Mouse (Mus musculus) kidney, adult 11 months (tissue): ENCODE measurements around the gene Pakap.

Experiments
- DNase-seq: peaks from one replicate; pipeline ENCODE4 v3.0.0; 2022

Pakap gene

GRCm38 (mm10) chr4:57888246-57888645 is 320.3 kb downstream of the Pakap start:
- no peak for DNase-seq

DNA sequence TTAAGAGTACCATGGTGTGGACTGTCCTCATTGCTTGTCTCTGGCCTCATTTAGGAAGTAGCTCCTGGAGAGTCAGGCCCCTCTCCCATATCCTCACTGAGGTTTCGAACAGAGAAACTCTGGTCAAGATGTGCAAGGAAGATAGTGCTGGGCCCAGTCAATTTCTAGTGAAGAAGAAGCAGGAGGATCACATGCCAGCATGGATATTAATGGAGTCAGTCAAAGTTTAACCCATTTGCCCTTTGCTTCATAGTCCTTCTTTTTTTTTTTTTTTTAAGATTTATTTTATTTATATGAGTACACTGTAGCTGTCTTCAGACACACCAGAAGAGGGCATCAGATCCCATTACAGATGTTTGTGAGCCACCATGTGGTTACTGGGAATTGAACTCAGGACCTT is 321.0 kb downstream of the Pakap start:
- DNase-seq, result peak; percentile 3

DNA sequence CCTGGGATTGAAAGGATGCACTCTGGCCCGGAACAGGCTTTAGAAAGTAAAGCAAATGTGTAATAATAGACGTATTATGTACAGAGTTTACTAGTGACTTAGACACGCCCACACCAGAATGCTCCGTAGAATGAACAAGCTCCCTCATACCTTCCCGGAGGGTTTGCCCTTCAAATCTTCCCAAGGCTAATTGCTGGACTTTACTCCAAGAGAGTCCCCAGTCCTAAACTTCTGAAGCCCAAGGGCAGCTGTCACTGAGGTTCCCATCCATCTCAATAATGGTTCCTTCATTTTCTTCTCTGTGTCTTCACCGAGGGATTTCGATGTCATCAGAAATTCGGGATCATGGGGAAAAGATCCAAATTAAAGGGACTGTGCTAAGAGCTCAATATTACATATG is 321.8 kb downstream of the Pakap start:
- no peak for DNase-seq

- DNase-seq, result peak; percentile 0
Measured at GRCm38 (mm10) chr4:57892001-57892586, 324.1 kb downstream of the Pakap start.

DNA sequence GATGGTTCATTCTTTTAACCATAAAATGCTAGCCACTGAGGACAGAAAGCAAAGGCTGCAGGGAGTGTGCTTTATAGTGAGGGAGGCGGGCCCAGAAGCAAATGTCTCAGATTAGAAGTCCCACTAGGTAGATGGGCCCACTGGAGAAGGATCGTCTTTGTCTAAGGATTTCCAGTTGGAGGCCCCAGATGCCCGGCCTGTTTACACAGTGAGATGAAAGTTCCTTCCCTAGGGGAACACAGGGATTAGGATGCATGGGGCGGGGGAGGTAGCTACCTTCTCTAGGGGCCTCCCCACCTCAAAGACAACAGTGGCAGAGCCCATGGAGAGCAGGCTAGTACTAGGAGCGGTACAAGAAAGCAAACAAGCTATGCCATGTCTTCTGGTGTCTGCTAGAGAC is 327.2 kb downstream of the Pakap start:
- DNase-seq, result no peak

- no peak for DNase-seq
Measured at GRCm38 (mm10) chr4:57895902-57896301, 327.9 kb downstream of the Pakap start.

GRCm38 (mm10) chr4:57896631-57897030 is 328.7 kb downstream of the Pakap start:
- DNase-seq, result no peak

GRCm38 (mm10) chr4:57901210-57901609 is 333.2 kb downstream of the Pakap start:
- no peak for DNase-seq

DNA sequence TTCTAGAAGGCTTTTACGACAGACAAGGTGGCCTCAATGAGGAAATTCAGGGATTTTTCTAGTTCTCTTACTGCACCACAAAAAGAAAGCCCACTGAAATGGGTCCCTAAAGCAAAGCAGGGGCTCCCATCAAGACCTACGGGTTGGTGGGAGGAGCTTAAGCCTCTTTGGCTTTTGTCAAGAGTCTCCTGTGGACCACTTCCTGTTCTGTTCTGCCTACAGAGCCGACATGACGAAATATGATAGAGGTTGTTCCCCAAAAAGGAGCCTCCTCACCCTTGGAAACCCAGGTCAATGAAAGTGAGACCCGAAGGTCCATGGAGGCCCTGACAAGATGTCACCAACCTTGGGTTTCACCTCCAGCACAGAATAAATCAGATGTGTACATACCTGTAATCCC is 334.6 kb downstream of the Pakap start:
- DNase-seq, result no peak

DNA sequence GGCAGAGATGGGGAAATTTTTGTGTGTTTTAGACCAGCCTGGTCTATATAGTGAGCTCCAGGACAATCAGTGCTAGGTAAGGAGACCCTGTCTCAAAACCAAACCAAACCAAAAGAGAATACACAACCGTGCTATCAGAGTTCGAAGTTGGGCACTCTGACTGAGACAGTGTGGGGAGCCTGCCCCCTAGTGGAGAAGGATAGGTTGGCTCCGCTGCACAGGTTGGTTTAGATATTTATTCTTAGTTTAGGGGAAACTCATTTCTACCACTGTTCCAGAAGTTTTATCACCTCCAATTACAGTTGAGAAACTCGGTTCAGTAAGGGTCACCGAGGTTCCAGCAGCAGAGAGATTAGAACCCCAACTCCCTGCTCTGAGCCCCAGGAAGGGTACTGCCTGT is 336.2 kb downstream of the Pakap start:
- peak; percentile 32 for DNase-seq

DNA sequence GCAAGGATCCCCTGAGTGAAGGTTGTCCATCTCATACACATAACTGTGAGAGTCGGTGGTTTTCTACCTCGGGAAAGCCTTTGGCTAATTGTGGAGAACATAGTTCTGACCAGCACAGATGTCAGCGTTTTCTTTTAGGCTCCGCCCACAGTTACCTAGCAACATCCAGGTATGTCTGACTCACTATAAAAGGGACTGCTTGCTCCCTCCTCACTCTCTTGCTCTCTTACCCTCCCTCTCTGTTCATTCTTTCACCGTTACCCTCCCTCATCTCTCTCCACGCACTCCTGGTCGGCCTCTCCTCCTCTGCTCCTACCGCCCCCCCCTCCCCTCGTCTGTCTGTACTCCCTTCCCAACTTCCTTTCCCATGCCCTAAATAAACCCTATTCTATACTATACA is 336.7 kb downstream of the Pakap start:
- peak; percentile 69 for DNase-seq

GRCm38 (mm10) chr4:57906708-57907107 is 338.7 kb downstream of the Pakap start:
- DNase-seq, result no peak

GRCm38 (mm10) chr4:57908860-57909259 is 340.9 kb downstream of the Pakap start:
- DNase-seq, result no peak

DNA sequence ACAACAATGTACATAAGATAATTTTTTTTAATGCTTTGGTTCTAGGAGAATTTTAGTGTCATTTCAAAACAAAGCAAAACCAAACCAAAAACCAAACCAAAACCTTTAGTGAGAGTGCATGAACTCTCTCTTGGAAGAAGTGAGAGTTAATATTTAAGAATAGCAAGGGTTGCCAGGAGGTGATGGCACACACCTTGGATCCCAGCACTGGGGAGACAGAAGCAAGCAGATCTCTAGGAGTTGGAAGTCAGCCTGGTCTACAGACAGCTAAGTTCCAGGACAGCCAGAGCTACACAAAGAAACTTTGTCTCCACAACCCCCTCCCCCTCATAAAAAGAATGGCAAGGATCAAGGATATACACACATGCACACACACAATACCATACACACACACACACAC is 345.0 kb downstream of the Pakap start:
- DNase-seq, result peak; percentile 33

DNA sequence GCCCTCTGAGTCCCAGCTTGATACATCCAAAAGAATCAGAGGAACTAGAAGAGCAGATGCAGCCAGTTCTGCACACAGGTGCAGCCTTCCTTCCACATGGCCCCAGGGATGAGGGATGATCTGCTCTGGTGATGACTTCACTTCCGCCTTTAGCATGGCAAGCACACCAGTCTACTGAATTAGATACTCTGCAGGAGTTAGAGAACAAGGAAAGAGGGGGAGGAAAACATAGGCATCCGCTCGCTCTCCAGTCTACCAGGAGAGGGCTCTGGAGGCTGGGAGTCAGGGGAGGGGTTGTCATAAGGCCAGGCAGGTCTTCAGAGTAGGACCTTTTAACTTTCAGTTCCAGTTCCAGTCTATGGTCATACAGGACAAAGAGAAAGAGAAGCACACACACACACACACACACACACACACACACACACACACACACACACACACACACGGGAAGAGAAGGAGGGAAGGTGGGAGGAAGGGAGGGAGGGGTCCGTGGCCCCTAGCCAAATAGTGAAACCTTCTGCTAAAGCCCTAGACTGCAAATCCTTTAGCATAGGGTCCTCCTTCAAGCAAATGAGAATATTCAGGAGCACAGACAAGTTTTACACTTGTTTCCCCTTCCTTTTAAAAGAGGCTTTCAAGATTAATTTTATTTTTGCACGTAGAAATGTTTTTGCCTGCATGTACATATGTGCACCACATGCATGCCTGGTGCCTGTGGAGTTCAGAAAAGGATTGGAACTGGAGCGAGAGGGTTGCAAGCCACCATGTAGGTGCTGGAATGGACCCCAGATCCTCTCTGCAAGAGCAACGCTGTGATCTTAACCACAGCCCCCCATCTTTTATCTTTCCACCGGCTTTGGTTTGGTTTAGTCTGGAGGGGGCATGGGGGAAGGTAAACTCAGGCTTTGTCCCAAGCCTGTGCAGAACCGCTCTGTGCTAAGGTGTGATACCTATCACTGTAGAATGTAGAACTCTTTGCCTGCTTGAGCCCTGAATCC is 346.5 kb downstream of the Pakap start:
- peak; percentile 18 for DNase-seq

DNA sequence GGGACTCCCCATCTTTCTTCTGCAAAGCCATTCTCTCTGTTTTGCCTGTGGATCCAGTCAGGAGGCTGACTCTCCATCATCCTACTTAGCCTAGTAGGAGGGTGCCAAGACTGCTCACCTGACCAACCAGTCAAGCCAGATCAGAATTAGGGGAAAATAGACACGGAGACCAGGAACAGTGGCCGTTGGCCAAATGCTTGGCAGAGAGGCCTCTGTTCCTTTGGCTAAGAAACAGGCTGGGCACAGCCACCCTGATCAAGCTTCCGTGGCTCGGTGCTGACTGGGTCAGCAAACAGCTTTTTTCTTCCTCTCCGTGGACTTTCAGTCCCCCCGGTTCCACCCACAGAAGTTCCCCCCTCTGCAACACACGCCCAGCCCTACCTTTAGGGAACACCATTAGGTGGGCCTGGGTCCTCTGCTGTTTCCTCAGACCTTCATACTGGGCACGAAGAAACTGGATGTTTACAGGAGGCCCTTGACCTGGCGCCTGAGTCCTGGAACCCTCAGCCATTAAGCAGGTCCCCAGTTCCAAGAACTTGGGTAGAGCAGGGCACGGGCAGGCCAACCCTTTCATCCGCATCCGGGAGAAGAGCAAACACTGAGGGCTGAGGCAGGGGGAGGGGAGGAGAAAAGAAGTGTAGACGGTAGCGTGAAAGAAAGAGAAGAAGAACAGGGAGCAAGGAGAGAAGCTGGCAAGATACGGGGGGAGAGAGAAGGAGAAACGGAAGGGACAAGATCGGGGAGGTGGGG is 347.4 kb downstream of the Pakap start:
- peak; percentile 89 for DNase-seq

DNA sequence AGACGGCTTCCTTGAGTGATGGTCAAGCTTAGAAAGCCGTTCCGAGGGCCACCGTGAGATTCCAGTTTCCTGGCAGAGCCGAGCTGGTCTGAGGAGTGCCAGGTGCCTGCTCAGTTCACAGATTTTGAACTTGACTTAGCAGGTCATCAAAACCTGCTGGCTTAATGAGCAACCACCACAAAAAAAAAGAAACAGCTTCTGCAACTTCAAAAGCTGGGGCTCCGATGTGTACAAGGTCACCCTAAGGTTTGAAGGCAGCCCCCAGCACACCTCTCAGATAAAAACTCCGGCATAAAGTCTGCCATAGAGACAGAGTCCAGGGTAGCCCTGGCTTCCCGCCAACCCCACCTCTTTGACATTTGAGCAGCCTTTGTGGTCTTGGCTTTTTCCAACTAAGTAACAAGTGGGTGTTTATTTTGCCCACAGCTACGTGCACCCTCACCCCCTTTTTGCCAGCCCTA is 348.3 kb downstream of the Pakap start, which contains the start of gene D630039A03Rik:
D630039A03Rik (minus strand) TSS at position 97 of the 461 bp plus-strand sequence.
- peak; percentile 78 for DNase-seq

GRCm38 (mm10) chr4:57916711-57917110 is 348.7 kb downstream of the Pakap start:
- no peak for DNase-seq

- DNase-seq, result no peak
Measured at GRCm38 (mm10) chr4:57919494-57920423, 351.8 kb downstream of the Pakap start.

DNA sequence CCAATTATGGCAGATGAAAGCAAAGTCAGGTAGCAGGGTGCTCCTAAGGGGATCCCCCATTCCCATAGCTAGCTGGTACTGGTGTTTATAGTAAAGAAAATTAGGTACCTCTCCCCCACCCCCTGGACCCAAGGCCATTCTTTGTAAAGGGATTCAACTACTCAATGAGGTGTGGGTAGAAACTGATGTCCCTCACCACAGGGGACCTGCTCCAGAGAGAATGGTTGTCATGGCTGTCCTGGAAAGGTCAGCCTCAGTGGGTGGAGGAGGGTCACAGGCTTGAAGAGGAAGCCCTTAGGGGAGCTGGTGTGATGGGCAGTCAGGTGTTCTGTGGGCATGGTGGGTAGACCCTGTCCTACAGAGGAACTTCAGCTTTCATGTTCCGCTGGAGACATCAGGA is 352.5 kb downstream of the Pakap start:
- DNase-seq, result no peak

- no peak for DNase-seq
Measured at GRCm38 (mm10) chr4:57922171-57922570, 354.2 kb downstream of the Pakap start.

- DNase-seq, result no peak
Measured at GRCm38 (mm10) chr4:57924556-57925071, 356.6 kb downstream of the Pakap start.
